Mouse (Mus musculus): ENCODE data around the gene Tmem106c.

Gene Tmem106c

GRCm38 (mm10) chr15:97963989-97964835 lies at the start of gene Tmem106c:
TSS of gene Tmem106c (plus strand) at chr15:97964200.
- peak; percentile 97 for DNase-seq (ENCODE audit: low read depth, low spot score)

GRCm38 (mm10) chr15:97914331-97914747 lies 49.7 kb upstream of the Tmem106c start:
- DNase-seq (ENCODE audit: low read depth, low spot score): no peak

GRCm38 (mm10) chr15:97917994-97918393 lies 46.0 kb upstream of the Tmem106c start:
- DNase-seq (ENCODE audit: low read depth, low spot score): peak; percentile 52

- no peak for DNase-seq (ENCODE audit: low read depth, low spot score)
These were observed 44.8 kb upstream of the Tmem106c start for GRCm38 (mm10) chr15:97919217-97919616.

- no peak for DNase-seq (ENCODE audit: low read depth, low spot score)
These were observed 43.7 kb upstream of the Tmem106c start for GRCm38 (mm10) chr15:97920306-97920705.

GRCm38 (mm10) chr15:97921796-97922195 lies 42.2 kb upstream of the Tmem106c start:
- no peak for DNase-seq (ENCODE audit: low read depth, low spot score)

- DNase-seq (ENCODE audit: low read depth, low spot score): no peak
These were observed 41.6 kb upstream of the Tmem106c start for GRCm38 (mm10) chr15:97922421-97922820.

- no peak for DNase-seq (ENCODE audit: low read depth, low spot score)
These were observed 37.0 kb upstream of the Tmem106c start for GRCm38 (mm10) chr15:97927018-97927417.

- no peak for DNase-seq (ENCODE audit: low read depth, low spot score)
These were observed 36.2 kb upstream of the Tmem106c start for GRCm38 (mm10) chr15:97927821-97928220.

GRCm38 (mm10) chr15:97929259-97929824 lies 34.7 kb upstream of the Tmem106c start:
- DNase-seq (ENCODE audit: low read depth, low spot score): no peak

GRCm38 (mm10) chr15:97932441-97932840 lies 31.6 kb upstream of the Tmem106c start:
- DNase-seq (ENCODE audit: low read depth, low spot score): no peak

- no peak for DNase-seq (ENCODE audit: low read depth, low spot score)
These were observed 25.4 kb upstream of the Tmem106c start for GRCm38 (mm10) chr15:97938580-97938979.

- no peak for DNase-seq (ENCODE audit: low read depth, low spot score)
These were observed 23.9 kb upstream of the Tmem106c start for GRCm38 (mm10) chr15:97940088-97940487.

- no peak for DNase-seq (ENCODE audit: low read depth, low spot score)
These were observed 22.7 kb upstream of the Tmem106c start for GRCm38 (mm10) chr15:97941306-97941705.

- DNase-seq (ENCODE audit: low read depth, low spot score): no peak
These were observed 21.5 kb upstream of the Tmem106c start for GRCm38 (mm10) chr15:97942538-97942937.

GRCm38 (mm10) chr15:97943356-97943755 lies 20.6 kb upstream of the Tmem106c start:
- no peak for DNase-seq (ENCODE audit: low read depth, low spot score)

GRCm38 (mm10) chr15:97944919-97945574 lies 19.0 kb upstream of the Tmem106c start:
- DNase-seq (ENCODE audit: low read depth, low spot score): no peak

- DNase-seq (ENCODE audit: low read depth, low spot score): no peak
These were observed 18.2 kb upstream of the Tmem106c start for GRCm38 (mm10) chr15:97945656-97946315.

- DNase-seq (ENCODE audit: low read depth, low spot score): no peak
These were observed 15.3 kb upstream of the Tmem106c start for GRCm38 (mm10) chr15:97948720-97949119.

- no peak for DNase-seq (ENCODE audit: low read depth, low spot score)
These were observed 14.3 kb upstream of the Tmem106c start for GRCm38 (mm10) chr15:97949706-97950105.

- no peak for DNase-seq (ENCODE audit: low read depth, low spot score)
These were observed 13.8 kb upstream of the Tmem106c start for GRCm38 (mm10) chr15:97950240-97950639.
